Mouse (Mus musculus): ENCODE measurements at regions not wholly inside any gene's neighbourhood (a gene's known extent, or its start where the extent isn't known, plus 50 kb on each side); places are given as distances from the start of the nearest gene placed in this dataset.

DNA sequence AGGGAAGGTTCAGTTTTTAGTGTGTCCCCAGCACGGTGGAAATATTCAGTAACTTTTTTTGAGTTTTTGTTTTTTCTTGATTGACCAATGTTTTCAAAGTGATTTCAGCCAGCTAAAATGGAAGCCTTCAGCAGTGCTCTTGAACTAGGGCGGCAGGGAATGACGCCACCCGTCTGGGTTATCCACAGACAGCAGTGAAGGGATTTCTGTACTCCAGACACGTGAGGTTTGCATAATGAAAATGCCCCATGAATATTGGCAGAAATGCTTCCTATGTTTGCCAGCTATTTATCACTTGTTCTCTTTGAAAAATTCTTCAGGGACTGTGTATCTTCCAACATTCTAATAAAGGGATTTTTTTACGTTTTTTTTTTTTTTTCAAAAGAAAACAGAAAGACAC lies 221.1 kb downstream of the Cbln4 start:
- Histone ChIP-seq H3K36me3 (ENCODE audit: control insufficient read depth, insufficient read depth, low read length) (no peaks in the 10 kb centered on the region), H3K4me3 (ENCODE audit: low read depth, low read length) (no peak overlapping the region), H3K27me3 (ENCODE audit: control insufficient read depth, insufficient read depth, low read length) (no peaks in the 10 kb centered on the region), H3K27ac (ENCODE audit: insufficient read depth, low read depth, low read length) (no peak overlapping the region), H3K4me1 (ENCODE audit: control insufficient read depth, insufficient read depth, insufficient read length, low read length) (no peaks in the 10 kb centered on the region)
- TF ChIP-seq POLR2A (IDR thresholded peaks at IDR 0.05; ENCODE audit: low read depth, low read length) (no peak), CTCF (IDR thresholded peaks at IDR 0.05; ENCODE audit: extremely low read depth, insufficient read length, insufficient replicate concordance, low read depth, low read length) (no peak)
- 82% methylated on average over 6 of the region's 6 CpGs for WGBS

DNA sequence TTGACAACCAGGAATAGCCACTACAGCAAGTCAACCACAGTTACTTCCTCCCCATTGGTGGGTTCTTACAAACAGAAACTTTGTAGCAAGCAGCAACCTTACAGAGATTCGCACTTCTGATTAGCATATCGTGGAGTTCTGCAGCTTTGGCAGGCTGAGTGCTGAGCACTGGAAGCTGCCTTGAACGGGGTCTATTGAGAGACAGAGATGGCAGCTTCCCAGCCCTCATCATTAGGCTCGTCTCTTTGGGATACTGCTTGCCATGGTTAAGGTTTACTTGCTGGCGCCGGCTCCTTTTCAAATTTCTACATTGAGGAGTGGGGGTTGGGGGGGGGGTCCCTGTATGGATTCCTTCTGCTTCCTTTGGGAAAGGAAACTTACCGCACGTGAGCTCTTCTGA lies 224.8 kb downstream of the Cbln4 start:
- Histone ChIP-seq H3K4me3 (ENCODE audit: low read depth, low read length) (no peak overlapping the region), H3K36me3 (ENCODE audit: control insufficient read depth, insufficient read depth, low read length) (no peaks in the 10 kb centered on the region), H3K4me1 (ENCODE audit: control insufficient read depth, insufficient read depth, insufficient read length, low read length) (no peaks in the 10 kb centered on the region), H3K27ac (ENCODE audit: insufficient read depth, low read depth, low read length) (no peak overlapping the region), H3K27me3 (ENCODE audit: control insufficient read depth, insufficient read depth, low read length) (no peaks in the 10 kb centered on the region)
- TF ChIP-seq POLR2A (IDR thresholded peaks at IDR 0.05; ENCODE audit: low read depth, low read length) (no peak), CTCF (IDR thresholded peaks at IDR 0.05; ENCODE audit: extremely low read depth, insufficient read length, insufficient replicate concordance, low read depth, low read length) (no peak)
- WGBS = 79% methylated on average over 8 of the region's 8 CpGs

DNA sequence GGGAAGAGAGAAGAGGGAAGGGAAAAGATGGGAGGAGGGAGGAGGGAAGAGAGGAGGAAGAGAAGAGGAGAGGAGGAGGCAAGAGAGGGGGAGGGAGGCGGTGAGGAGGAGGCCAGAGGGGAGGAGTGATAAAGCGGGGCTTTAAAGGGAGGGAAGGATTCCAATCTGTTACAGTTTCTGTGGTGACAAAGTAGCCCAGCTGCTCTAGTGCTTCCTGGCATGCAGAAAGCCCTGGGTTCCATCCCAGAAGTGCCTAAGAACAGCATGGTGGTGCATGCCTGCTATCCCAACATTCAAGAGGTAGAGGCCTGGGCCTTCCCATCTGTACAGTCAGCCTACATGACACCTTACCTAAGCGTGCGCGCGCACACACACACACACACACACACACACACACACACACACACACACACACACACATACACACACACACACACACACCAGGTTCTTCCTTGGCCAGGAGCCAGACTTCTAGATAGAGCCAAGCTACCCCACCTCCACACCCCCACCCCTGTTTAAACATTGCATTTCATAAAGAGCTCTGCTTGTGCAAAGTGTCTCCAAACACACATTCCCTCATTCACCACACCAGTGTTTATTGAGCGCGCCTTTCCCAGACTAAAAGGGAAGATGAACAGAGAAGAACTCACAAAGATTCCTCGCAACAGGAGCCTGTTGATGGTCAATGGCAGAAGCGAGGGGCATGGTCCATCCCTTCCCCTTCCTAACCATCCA lies 226.4 kb downstream of the Cbln4 start:
- TF ChIP-seq CTCF (IDR thresholded peaks at IDR 0.05; ENCODE audit: extremely low read depth, insufficient read length, insufficient replicate concordance, low read depth, low read length) (no peak), POLR2A (IDR thresholded peaks at IDR 0.05; ENCODE audit: low read depth, low read length) (no peak)
- H3K36me3 ChIP-seq (ENCODE audit: control insufficient read depth, insufficient read depth, low read length) = no peaks in the 10 kb centered on the region
- 75% methylated on average over 10 of the region's 10 CpGs for WGBS
- H3K4me3 ChIP-seq (ENCODE audit: low read depth, low read length) = no peak overlapping the region
- H3K27me3 ChIP-seq (ENCODE audit: control insufficient read depth, insufficient read depth, low read length) = no peaks in the 10 kb centered on the region
- H3K4me1 ChIP-seq (ENCODE audit: control insufficient read depth, insufficient read depth, insufficient read length, low read length) = no peaks in the 10 kb centered on the region
- H3K27ac ChIP-seq (ENCODE audit: insufficient read depth, low read depth, low read length) = no peak overlapping the region

DNA sequence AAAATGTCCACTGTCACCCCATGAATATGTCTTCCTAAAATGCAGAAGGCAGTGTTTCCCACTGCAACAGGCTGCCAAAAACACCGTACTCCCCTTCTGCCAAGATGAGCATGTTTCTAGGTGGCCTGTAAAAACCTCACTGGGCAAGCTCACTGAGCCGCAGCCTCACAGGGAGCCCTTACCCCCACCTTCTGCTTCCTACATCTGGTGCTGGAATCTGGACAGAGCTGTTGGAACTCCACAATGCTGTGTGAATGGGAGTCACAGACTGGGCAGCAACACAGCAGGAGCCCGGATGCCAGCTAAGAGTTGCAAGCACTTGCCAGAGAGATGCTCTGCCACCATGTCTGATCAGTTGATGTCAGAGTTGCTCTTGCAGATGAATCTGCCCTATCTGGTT lies 230.6 kb downstream of the Cbln4 start:
- Histone ChIP-seq H3K27me3 (ENCODE audit: control insufficient read depth, insufficient read depth, low read length) (no peaks in the 10 kb centered on the region), H3K36me3 (ENCODE audit: control insufficient read depth, insufficient read depth, low read length) (no peaks in the 10 kb centered on the region), H3K4me3 (ENCODE audit: low read depth, low read length) (no peak overlapping the region), H3K4me1 (ENCODE audit: control insufficient read depth, insufficient read depth, insufficient read length, low read length) (no peaks in the 10 kb centered on the region), H3K27ac (ENCODE audit: insufficient read depth, low read depth, low read length) (no peak overlapping the region)
- TF ChIP-seq CTCF (IDR thresholded peaks at IDR 0.05; ENCODE audit: extremely low read depth, insufficient read length, insufficient replicate concordance, low read depth, low read length) (no peak), POLR2A (IDR thresholded peaks at IDR 0.05; ENCODE audit: low read depth, low read length) (no peak)
- WGBS = 77% methylated on average over 3 of the region's 3 CpGs

DNA sequence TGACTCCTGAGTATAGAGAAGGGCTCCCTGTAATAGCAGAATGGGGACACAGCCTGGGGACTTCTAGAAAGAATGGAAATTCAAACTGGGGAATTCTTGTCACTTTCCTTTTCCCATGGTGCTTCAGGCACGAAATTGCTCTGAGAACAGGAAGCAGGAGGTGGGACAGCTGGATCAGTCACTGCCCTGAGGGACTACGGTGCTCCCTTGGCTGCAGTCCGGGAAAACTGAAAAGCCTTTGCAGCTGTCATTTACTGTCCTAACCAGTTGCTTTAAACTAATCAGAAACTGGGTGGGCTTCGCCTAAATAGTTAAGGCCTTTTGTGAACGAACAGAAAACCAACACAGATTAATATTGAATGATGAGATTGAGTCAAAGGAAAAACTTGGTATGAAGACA lies 237.9 kb downstream of the Cbln4 start:
- H3K27me3 ChIP-seq (ENCODE audit: control insufficient read depth, insufficient read depth, low read length) = no peaks in the 10 kb centered on the region
- 72% methylated on average over 5 of the region's 5 CpGs for WGBS
- no peaks in the 10 kb centered on the region for H3K4me1 ChIP-seq (ENCODE audit: control insufficient read depth, insufficient read depth, insufficient read length, low read length)
- no peaks in the 10 kb centered on the region for H3K36me3 ChIP-seq (ENCODE audit: control insufficient read depth, insufficient read depth, low read length)
- H3K27ac ChIP-seq (ENCODE audit: insufficient read depth, low read depth, low read length) = no peak overlapping the region
- TF ChIP-seq CTCF (IDR thresholded peaks at IDR 0.05; ENCODE audit: extremely low read depth, insufficient read length, insufficient replicate concordance, low read depth, low read length) (no peak), POLR2A (IDR thresholded peaks at IDR 0.05; ENCODE audit: low read depth, low read length) (no peak)
- H3K4me3 ChIP-seq (ENCODE audit: low read depth, low read length) = no peak overlapping the region

DNA sequence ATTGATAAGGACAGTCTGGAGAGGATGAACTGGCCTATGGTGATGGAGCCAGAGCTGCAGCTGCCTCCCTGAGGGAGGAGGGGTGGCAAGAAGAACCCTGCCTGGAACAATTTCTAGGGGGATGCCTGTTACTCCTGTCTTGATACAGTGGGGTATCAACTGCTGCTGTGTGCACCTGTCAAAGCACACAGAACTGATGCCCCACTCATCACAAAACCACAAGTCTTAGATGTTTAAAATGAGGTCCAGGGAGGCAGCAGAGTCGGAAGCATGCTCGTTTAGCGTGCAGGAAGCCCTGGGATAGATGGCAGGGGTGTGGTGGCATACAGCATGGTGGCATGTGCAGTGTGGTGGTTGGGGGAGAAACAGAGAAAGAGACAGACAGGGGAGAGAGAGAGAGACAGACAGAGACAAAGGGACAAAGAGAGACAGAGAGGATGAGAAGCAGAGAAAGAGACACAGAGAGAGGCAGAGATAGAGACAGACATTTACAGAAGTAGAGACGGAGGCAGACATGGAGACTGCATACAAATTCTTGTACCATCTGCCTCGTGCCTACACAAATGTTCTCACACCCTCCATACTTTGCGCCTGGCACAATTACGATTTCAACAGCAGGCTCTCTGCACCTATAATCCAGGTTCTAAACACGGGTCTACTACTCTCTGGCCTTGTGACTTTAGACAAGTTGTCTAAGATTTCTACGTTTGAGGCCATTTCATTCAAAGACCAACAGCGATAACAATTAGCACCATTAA lies 242.6 kb downstream of the Cbln4 start:
- H3K27me3 ChIP-seq (ENCODE audit: control insufficient read depth, insufficient read depth, low read length) = no peaks in the 10 kb centered on the region
- H3K4me3 ChIP-seq (ENCODE audit: low read depth, low read length) = no peak overlapping the region
- H3K27ac ChIP-seq (ENCODE audit: insufficient read depth, low read depth, low read length) = no peak overlapping the region
- TF ChIP-seq POLR2A (IDR thresholded peaks at IDR 0.05; ENCODE audit: low read depth, low read length) (no peak), CTCF (IDR thresholded peaks at IDR 0.05; ENCODE audit: extremely low read depth, insufficient read length, insufficient replicate concordance, low read depth, low read length) (no peak)
- no peaks in the 10 kb centered on the region for H3K36me3 ChIP-seq (ENCODE audit: control insufficient read depth, insufficient read depth, low read length)
- H3K4me1 ChIP-seq (ENCODE audit: control insufficient read depth, insufficient read depth, insufficient read length, low read length) = no peaks in the 10 kb centered on the region
- 82% methylated on average over 10 of the region's 10 CpGs for WGBS

DNA sequence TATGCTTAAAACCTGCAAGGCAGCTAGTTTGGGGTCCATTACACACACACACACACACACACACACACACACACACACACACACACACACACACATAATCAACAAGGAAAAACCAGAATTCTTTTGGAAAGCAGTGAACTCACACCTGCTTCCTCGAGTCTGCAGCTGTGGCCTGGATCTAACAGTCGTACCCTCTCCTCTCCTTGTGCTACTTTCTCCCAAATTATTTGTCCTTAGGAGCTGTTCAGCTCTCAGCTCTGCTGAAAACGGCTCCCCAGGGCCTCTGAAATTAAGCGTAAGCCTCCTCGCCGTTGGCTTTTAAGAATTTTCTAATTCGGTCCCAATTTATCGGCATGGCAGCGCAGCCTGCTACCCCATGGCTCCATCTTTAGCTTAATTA lies 243.9 kb downstream of the Cbln4 start:
- WGBS = 68% methylated on average over 9 of the region's 9 CpGs
- H3K36me3 ChIP-seq (ENCODE audit: control insufficient read depth, insufficient read depth, low read length) = no peaks in the 10 kb centered on the region
- no peak overlapping the region for H3K4me3 ChIP-seq (ENCODE audit: low read depth, low read length)
- no peak overlapping the region for H3K27ac ChIP-seq (ENCODE audit: insufficient read depth, low read depth, low read length)
- no peaks in the 10 kb centered on the region for H3K4me1 ChIP-seq (ENCODE audit: control insufficient read depth, insufficient read depth, insufficient read length, low read length)
- TF ChIP-seq POLR2A (IDR thresholded peaks at IDR 0.05; ENCODE audit: low read depth, low read length) (no peak), CTCF (IDR thresholded peaks at IDR 0.05; ENCODE audit: extremely low read depth, insufficient read length, insufficient replicate concordance, low read depth, low read length) (no peak)
- no peaks in the 10 kb centered on the region for H3K27me3 ChIP-seq (ENCODE audit: control insufficient read depth, insufficient read depth, low read length)
